Comparison of ENCODE assay signal across 9 mouse cellular contexts in the genomic region with DNA sequence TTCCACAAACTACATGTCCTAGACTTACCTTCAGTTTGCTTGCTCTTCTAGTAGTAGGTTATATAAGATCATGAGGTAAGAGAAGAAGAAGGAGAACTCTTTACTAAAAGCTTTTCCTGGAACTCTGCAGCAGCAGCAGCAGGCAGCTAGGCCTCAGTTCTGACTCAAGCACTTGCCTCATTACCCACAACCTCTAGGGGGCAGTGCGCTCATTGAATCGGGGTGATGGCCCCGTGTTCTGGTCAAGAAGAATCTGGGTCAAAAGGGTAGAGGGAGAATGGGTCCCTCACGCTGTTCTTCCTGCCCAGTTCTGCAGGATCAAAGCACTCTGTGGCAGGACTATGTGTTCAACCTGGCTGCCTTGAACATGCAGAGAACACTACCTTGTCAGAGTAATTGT.
DNase-seq lines count a peak whose midpoint lies in the region; ATAC-seq and TF ChIP-seq lines count a peak whose summit lies in the region.
"Had no signal": no experiment of that assay in that cellular context is flagged by ENCODE, and none has a peak within 500 bp of the region (broad histone marks: within the 10 kb centered on the region; RNA-seq: fewer than 3 reads in every experiment).

No protein-coding gene starts in this region.

- TF ChIP-seq CTCF in embryonic fibroblast, embryonic 13.5 days (IDR thresholded peaks at IDR 0.05; ENCODE audit: borderline replicate concordance, insufficient read depth, low read length), result peak; percentile 21; the same call in 1 of the 2 replicates
- no peak for TF ChIP-seq CTCF in forebrain, postnatal 0 days (IDR thresholded peaks at IDR 0.05; ENCODE audit: low read depth)

- no peak overlapping the region for H3K4me2 ChIP-seq in midbrain, embryonic 11.5 days
- no peak overlapping the region for H3K4me2 ChIP-seq in forebrain, postnatal 0 days (ENCODE audit: low read depth)
- H3K4me2 ChIP-seq: embryonic facial prominence, embryonic 12.5 days had no signal

- 30% methylated on average over 4 of the region's 4 CpGs for WGBS in midbrain, embryonic 11.5 days
- WGBS in forebrain, postnatal 0 days, result 31% methylated on average over 4 of the region's 4 CpGs

- H3K9me3 ChIP-seq in midbrain, embryonic 11.5 days (ENCODE audit: control insufficient read depth, low read length), result no peaks in the 10 kb centered on the region
- no peaks in the 10 kb centered on the region for H3K9me3 ChIP-seq in forebrain, postnatal 0 days (ENCODE audit: low read length)
- H3K9me3 ChIP-seq: embryonic facial prominence, embryonic 12.5 days had no signal

- H3K27ac ChIP-seq in embryonic fibroblast, embryonic 13.5 days (ENCODE audit: insufficient read depth, low read length), result no peak overlapping the region
- no peak overlapping the region for H3K27ac ChIP-seq in midbrain, embryonic 11.5 days (ENCODE audit: low read depth, low read length)
- no peak overlapping the region for H3K27ac ChIP-seq in forebrain, postnatal 0 days (ENCODE audit: low read depth, low read length)
- H3K27ac ChIP-seq: embryonic facial prominence, embryonic 12.5 days had no signal

- TF ChIP-seq POLR2A in embryonic fibroblast, embryonic 13.5 days (IDR thresholded peaks at IDR 0.05; ENCODE audit: low read depth, low read length), result no peak

- intact Hi-C loops in heart, postnatal 25 days (cut with DNase I), result no loop called here

- H3K27me3 ChIP-seq in midbrain, embryonic 11.5 days (ENCODE audit: control insufficient read depth, insufficient read depth, low read length), result no peaks in the 10 kb centered on the region
- H3K27me3 ChIP-seq in forebrain, postnatal 0 days (ENCODE audit: insufficient read depth, low read length), result no peaks in the 10 kb centered on the region
- H3K27me3 ChIP-seq: embryonic facial prominence, embryonic 12.5 days had no signal

- peak; percentile 29 for DNase-seq in heart, postnatal 4 days
- no peak for DNase-seq in heart, adult 8-10 months (ENCODE audit: low spot score)
- DNase-seq in 416B (ENCODE audit: low read depth), result peak; percentile 49
- DNase-seq in NIH3T3 (ENCODE audit: low read depth), result peak; percentile 76
- no peak for DNase-seq in midbrain, embryonic 11.5 days (ENCODE audit: low spot score, missing footprints)
- no peak for DNase-seq in forebrain, postnatal 0 days
- DNase-seq in heart, postnatal 25 days (ENCODE audit: low spot score), result no peak

- no peak overlapping the region for H3K9ac ChIP-seq in midbrain, embryonic 11.5 days (ENCODE audit: low read length)
- no peak overlapping the region for H3K9ac ChIP-seq in forebrain, postnatal 0 days
- H3K9ac ChIP-seq: embryonic facial prominence, embryonic 12.5 days had no signal

- H3K4me1 ChIP-seq in embryonic fibroblast, embryonic 13.5 days (ENCODE audit: control insufficient read depth, insufficient read depth, low read length), result no peaks in the 10 kb centered on the region
- no peaks in the 10 kb centered on the region for H3K4me1 ChIP-seq in midbrain, embryonic 11.5 days (ENCODE audit: control insufficient read depth, insufficient read depth, low read length)
- no peaks in the 10 kb centered on the region for H3K4me1 ChIP-seq in forebrain, postnatal 0 days (ENCODE audit: insufficient read depth)
- H3K4me1 ChIP-seq: embryonic facial prominence, embryonic 12.5 days had no signal

- H3K4me3 ChIP-seq in embryonic fibroblast, embryonic 13.5 days (ENCODE audit: insufficient read depth, low read length), result no peak overlapping the region
- H3K4me3 ChIP-seq in midbrain, embryonic 11.5 days (ENCODE audit: low read depth, low read length), result no peak overlapping the region
- no peak overlapping the region for H3K4me3 ChIP-seq in forebrain, postnatal 0 days (ENCODE audit: low read depth, low read length)
- H3K4me3 ChIP-seq: embryonic facial prominence, embryonic 12.5 days had no signal

- H3K36me3 ChIP-seq in midbrain, embryonic 11.5 days (ENCODE audit: control insufficient read depth, insufficient read depth, low read length), result no peaks in the 10 kb centered on the region
- H3K36me3 ChIP-seq in forebrain, postnatal 0 days (ENCODE audit: insufficient read depth), result no peaks in the 10 kb centered on the region
- H3K36me3 ChIP-seq: embryonic facial prominence, embryonic 12.5 days had no signal

- no peak for ATAC-seq in midbrain, embryonic 11.5 days (ENCODE audit: low FRiP score)
- ATAC-seq in forebrain, postnatal 0 days, result no peak

Comparison
In these comparisons a context has a peak if more than half of its experiments do, and no peak if none do; other contexts are left out.
1. DNase-seq: peak in heart, postnatal 4 days (single experiment), 416B (single experiment) and NIH3T3 (single experiment); none in heart, adult 8-10 months (single experiment), midbrain, embryonic 11.5 days (single experiment), forebrain, postnatal 0 days (single experiment) and heart, postnatal 25 days (single experiment).